Mouse (Mus musculus) gastrocnemius, postnatal 4 days (tissue): ENCODE data around the gene Tecrl. TPM values are rescaled to one million over a fixed set of nuclear protein-coding genes. Genes with fewer than 3 reads are reported as not detected.

Experiments
- DNase-seq, 2 experiments: peaks; one replicate each; pipeline ENCODE4 v3.0.0; 2021 to 2022; ENCODE audit warnings: low spot score in 2 of 2, mixed read lengths in 2 of 2
- long read RNA-seq, 2 experiments: library from polyadenylated mRNA; stranded (forward); transcript quantifications; one replicate each; pipeline ENCODE4 v2.0.0; 2021
- total RNA-seq, 2 experiments: library from RNA; stranded (reverse); gene quantifications; 2 replicates each; pipeline ENCODE4 v1.2.3; 2021

Tecrl gene
- 10 to 100 TPM; 13.4 to 14.5 TPM for total RNA-seq
- long read RNA-seq, experiment 1, partial matches to known transcripts, result 0 of 7 reads
- long read RNA-seq, experiment 1, other reads (novel, unspliced or antisense), result 3 of 7 reads
- long read RNA-seq, experiment 2, transcript Tecrl-201 (12 exons, 2,350 nt), result major isoform, 9 of 12 reads
- long read RNA-seq, experiment 2, partial matches to known transcripts, result 1 of 12 reads
- long read RNA-seq, experiment 2, other reads (novel, unspliced or antisense), result 2 of 12 reads

DNA sequence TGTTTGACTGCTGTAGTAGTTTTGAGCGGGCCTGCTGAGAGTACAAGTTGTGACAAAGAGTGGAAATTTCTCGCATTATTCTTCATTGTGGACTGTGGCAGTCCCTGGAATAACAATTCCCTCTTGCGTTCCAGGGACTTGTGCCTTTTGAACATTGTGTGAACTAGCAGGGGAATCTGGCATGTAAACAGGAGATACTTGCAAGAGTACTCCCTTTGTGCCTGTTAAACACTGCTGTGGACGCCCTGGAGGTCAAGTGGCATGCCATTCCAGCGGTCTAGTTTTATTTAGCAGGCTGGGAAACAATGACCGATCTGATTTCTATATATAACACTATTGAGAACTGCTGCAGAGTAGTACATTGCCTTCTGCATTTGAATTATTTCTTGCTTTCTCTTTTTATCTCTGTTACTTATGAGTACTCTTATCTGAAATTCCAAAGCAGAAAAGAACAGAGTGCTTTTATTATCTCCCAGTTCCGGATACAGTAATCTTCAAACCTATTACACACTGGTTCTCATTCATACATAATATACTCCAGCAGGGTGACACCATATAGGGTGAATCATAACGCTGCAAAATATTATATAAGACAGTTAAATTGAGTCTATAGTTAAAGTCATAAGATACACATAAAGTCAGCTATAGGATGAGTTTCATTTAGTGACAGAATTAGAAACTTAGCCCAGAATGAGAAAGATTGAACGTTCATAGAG, at the start of gene Tecrl:
Gene Tecrl, minus strand, starts transcription at position 350 of the 716 bp plus-strand sequence.
- no peak for DNase-seq

DNA sequence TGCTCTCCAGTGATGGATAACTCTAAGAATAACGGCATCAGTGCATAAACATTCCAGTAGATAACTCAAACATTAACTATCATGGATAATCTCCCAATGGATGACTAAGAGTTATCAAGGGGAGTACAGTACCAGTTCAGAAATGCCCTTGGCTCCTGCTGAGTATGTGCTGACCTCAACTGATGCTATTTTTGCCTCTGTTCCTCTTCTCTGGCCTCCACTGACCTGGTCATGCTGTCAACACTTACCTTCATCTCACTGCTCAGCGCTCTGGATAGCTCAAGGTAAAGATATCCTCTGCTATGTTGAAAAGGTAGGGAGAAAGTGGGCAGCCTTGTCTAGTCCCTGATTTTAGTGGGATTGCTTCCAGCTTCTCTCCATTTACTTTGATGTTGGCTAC, 30.0 kb upstream of the Tecrl start:
- DNase-seq, result no peak

DNA sequence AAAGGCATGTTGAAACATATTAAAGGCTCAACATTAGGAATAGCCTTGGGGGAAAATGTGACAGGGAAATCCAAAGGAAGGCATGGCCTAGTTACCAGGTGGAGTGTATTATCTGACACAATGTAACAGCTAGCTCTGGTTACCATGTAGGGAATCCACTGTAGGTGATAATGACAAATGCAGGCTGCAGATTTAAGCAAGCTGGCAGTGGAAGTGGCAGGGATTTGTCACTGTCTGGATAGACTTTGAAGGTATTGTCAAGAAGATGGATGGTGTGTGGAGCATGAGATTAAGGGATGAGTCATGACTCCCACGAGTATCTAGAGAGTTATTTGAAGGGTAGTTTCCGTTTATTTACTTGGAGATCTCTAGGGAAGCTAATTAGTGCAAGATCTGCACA, 3.4 kb downstream of the Tecrl start:
- DNase-seq, result no peak

DNA sequence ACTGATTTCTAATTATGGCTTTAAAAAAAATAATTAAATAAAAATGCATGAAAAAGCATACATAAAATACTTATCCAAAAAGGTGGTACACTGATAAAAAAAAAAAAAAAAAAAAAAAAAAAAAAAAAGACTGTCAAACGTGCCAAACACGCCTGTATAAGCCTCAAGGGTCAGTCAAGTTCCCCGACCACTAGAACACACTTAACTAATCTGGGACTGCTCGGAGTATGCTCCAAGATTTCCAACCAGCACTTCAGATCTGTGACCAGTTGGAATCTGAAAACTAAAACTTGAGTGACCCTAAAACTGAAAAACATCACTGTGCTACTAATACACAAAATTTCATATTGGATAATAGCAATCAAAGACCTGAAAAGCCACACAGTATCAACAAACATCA, 15.9 kb downstream of the Tecrl start:
- no peak for DNase-seq

DNA sequence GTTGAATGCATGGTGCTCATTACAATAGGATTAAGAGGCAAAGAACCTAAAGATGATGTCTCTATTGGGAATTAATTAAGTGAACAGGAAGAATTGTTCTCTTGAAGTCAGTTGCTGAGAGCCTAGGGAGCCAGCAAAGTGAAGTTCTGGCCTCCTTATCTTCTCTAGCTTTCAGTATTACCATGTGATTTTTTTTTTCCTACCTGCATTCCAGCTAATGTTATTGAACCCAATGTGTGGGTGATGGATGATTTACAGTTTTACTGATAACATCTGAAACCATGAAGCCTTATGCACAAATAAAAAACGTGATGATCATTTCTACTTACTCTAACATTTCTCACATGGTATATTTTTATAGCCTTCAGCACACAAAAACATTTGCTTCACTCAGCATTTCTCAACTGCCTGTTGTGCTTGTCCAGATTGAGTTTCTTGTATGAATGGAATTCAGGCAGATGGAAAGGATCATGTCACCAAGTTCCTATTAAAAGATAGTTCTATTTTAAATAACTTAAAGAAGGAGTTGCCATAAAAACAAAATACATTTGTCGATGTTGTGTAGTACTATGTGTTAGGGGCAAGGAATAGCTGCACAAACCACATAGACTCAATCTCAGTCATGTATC, 87.7 kb downstream of the Tecrl start:
- no peak for DNase-seq

DNA sequence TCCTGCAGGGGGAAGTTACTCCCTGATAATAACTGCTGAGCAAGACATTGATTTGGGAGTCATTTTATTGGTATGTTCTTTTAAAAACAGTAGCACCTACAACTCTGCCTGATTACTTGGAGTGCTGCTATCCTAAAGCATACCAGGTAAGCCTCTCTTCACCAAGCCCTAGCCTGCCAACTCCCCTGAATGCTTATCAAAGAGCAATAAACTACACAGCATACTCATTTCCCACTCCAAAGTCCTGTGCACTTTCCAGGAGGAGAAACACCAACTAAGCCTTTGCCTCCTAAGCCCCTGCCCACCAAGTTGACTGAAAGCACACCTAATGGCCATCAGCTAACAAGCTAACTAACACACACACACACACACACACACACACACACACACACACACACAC, 94.9 kb downstream of the Tecrl start:
- DNase-seq, result no peak

DNA sequence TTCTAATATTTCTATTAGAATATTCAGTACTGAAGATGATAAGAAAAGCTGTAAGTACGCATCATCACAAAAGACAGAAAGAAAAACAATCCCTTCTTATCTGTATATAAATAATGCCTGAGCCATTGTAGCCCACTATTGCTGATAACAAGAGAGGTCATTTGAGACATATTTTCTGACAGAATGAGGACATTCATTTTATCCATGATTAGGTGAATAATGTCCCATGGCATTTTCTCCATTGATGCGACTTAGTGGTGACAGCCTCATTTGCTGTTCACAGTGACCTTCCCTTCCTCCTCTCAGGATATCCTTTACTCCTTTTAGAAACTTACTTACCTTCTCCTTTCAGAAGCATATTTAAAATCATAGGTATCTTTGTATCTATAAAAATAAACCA, 100.9 kb downstream of the Tecrl start:
- no peak for DNase-seq

DNA sequence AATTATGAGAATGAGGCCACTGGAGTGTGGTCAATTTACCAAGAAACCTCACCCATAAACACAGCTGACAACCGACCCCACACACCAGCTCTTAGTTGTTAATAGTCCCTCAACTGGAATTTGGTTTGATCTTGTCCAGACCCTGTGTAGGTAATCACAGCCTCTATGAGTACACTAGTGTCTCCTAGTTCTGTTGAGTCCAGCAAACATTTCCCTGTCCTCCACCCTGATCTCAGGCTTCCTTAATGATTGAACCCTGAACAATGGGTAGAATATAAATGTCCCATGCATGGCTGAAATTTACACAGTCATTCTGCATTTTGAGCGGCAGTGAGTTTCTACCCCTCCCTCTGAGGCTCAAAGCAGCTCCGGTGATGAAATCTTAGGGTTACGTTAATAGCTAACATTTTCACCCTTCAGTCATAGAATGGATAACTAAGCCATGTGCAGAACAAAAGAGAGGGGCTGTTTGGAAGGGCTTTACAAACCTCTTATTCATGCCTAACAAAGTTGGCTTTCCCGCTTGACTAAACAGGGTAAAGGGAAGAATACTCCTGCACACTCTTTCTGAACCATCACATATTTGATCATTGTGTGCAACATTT, 116.0 kb downstream of the Tecrl start:
- no peak for DNase-seq
